Mouse (Mus musculus): ENCODE data around the gene Rad9b. TPM values are rescaled to one million over a fixed set of nuclear protein-coding genes. Genes with fewer than 3 reads are reported as not detected.

The Rad9b gene
- total and polyA plus RNA-seq, 3 experiments: 9.0 to 10.4 (median 10.3) TPM

DNA sequence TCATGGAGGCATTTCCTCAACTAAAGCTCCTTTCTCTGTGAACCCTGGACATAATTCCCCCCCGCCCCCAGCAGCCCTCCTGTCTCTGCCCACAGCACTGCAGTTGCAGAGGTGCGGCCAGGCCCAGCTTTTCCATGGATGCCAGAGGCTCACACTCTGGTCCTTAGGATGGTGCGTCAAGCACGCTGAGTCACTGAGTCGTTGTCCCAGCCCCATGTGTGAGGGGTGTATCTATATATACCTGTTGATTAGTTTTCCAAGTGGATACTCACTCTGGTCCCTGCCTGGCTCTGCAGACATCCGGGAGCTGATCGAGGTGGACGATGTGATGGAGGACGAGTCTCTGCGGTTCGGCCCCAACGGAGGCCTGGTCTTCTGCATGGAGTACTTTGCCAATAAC, 24.1 kb upstream of the Rad9b start:
- H3K79me2 ChIP-seq (replicated peaks; ENCODE audit: control insufficient read depth, extremely low read depth, insufficient read depth, poor library complexity, severe bottlenecking): peaks cover 8% of the 10 kb centered on the region
- dilution Hi-C loops (cut with MboI; ENCODE audit: extremely low pct_ligation_motif_present, extremely low pct_unique_long_range_greater_than_20kb, low sequenced_read_pairs) (no loop called here), in situ Hi-C loops (cut with MboI; ENCODE audit: low pct_ligation_motif_present, low pct_unique_long_range_greater_than_20kb, low sequenced_read_pairs) (no loop called here)
- peaks cover 35 to 77% of the 10 kb centered on the region in 2 experiments for H3K36me3 ChIP-seq (replicated peaks in 1 of 2; ENCODE audit: control insufficient read depth in 1 of 2, insufficient read depth in 1 of 2, low read length in 1 of 2)
- no peak overlapping the region for H3K27ac ChIP-seq (ENCODE audit: insufficient read depth, low read depth)
- no peak overlapping the region for H3K9ac ChIP-seq (ENCODE audit: insufficient read depth, low read depth)
- H3K4me3 ChIP-seq (replicated peaks in 1 of 3; ENCODE audit: low read depth in 2 of 3, low read length in 2 of 3, poor library complexity in 1 of 3): no peak overlapping the region
- H3K9me3 ChIP-seq (replicated peaks; ENCODE audit: low read length): no peaks in the 10 kb centered on the region
- DNase-seq (ENCODE audit: extremely low read depth): no peak
- TF ChIP-seq GABPA (IDR thresholded peaks at IDR 0.05; ENCODE audit: insufficient replicate concordance, low read depth, low read length) (no peak), MAZ (IDR thresholded peaks at IDR 0.05; ENCODE audit: low read depth, low read length) (no peak), TBP (conservative IDR thresholded peaks at IDR 0.05; ENCODE audit: low read depth, low read length) (no peak), E2F4 (IDR thresholded peaks at IDR 0.05; ENCODE audit: insufficient replicate concordance, low read depth, low read length) (no peak), NRF1 (IDR thresholded peaks at IDR 0.05; ENCODE audit: low read depth, low read length) (no peak), CHD1 (IDR thresholded peaks at IDR 0.05; ENCODE audit: low read depth, low read length) (no peak), ELF1 (IDR thresholded peaks at IDR 0.05; ENCODE audit: low read depth, low read length) (no peak), BHLHE40 (IDR thresholded peaks at IDR 0.05; ENCODE audit: low read depth, low read length) (no peak)
- H3K4me2 ChIP-seq (ENCODE audit: insufficient read depth, low read depth, poor library complexity, severe bottlenecking): no peak overlapping the region
- H3K27me3 ChIP-seq (replicated peaks): no peaks in the 10 kb centered on the region
- H3K4me1 ChIP-seq (ENCODE audit: control insufficient read depth in 1 of 2, insufficient read depth in 2 of 2): peaks cover 4 to 12% of the 10 kb centered on the region in 2 experiments; a peak in 3 of 4 replicates

DNA sequence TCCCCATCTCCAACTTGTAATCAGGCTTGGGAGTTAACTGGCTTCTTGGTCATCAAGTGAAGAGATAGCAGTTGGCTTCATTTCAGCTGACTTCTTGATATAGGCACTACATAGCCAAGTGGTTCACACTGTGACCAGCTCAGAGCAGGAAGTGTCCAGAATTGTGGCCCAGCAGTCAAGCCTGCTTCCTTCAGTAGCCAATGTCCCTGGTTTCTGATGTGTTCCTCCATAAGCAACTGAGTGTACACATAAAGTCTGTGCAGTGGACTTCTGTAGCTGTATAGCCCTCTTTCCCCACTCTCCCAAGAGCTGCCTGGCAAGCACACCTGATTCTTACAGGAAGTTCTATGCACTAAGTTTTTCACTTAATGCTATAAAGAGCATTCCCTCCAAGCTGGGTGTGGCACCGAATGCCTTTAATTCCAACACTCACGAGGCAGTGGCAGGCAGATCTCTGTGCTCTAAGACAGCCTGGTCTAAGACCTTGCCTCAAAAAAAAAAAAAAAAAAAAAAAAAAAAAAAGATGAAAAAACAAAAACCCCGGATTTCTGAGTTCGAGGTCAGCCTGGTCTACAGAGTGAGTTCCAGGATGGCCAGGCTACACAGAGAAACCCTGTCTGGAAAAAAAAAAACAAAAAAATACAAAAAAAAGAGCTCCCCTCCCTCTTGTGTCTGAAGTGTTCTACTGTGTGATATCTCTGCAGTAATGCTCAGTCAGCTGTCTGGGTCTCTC, 23.2 kb upstream of the Rad9b start:
- H3K4me2 ChIP-seq (ENCODE audit: insufficient read depth, low read depth, poor library complexity, severe bottlenecking): no peak overlapping the region
- peaks cover 4 to 12% of the 10 kb centered on the region in 2 experiments; a peak in 3 of 4 replicates for H3K4me1 ChIP-seq (ENCODE audit: control insufficient read depth in 1 of 2, insufficient read depth in 2 of 2)
- in situ Hi-C loops (cut with MboI; ENCODE audit: low pct_ligation_motif_present, low pct_unique_long_range_greater_than_20kb, low sequenced_read_pairs): no loop called here
- no peaks in the 10 kb centered on the region for H3K27me3 ChIP-seq (replicated peaks)
- peaks cover 14% of the 10 kb centered on the region for H3K79me2 ChIP-seq (replicated peaks; ENCODE audit: control insufficient read depth, extremely low read depth, insufficient read depth, poor library complexity, severe bottlenecking)
- no peak for DNase-seq (ENCODE audit: extremely low read depth)
- H3K9me3 ChIP-seq (replicated peaks; ENCODE audit: low read length): no peaks in the 10 kb centered on the region
- H3K9ac ChIP-seq (ENCODE audit: insufficient read depth, low read depth): no peak overlapping the region
- H3K36me3 ChIP-seq (replicated peaks in 1 of 2; ENCODE audit: control insufficient read depth in 1 of 2, insufficient read depth in 1 of 2, low read length in 1 of 2): peaks cover 33 to 71% of the 10 kb centered on the region in 2 experiments
- H3K4me3 ChIP-seq (replicated peaks in 1 of 3; ENCODE audit: low read depth in 2 of 3, low read length in 2 of 3, poor library complexity in 1 of 3): no peak overlapping the region
- TF ChIP-seq ZC3H11A (IDR thresholded peaks at IDR 0.05; ENCODE audit: low read depth, low read length) (no peak), ZKSCAN1 (IDR thresholded peaks at IDR 0.05; ENCODE audit: borderline replicate concordance, low read depth, low read length) (no peak), MAZ (IDR thresholded peaks at IDR 0.05; ENCODE audit: low read depth, low read length) (no peak), CTCF (conservative IDR thresholded peaks at IDR 0.05 in 1 of 2, IDR thresholded peaks at IDR 0.05 in 1 of 2; ENCODE audit: low read depth in 2 of 2, low read length in 2 of 2) (no peak), MAX (IDR thresholded peaks at IDR 0.05; ENCODE audit: low read length) (no peak), UBTF (IDR thresholded peaks at IDR 0.05; ENCODE audit: low read depth, low read length) (no peak), GABPA (IDR thresholded peaks at IDR 0.05; ENCODE audit: insufficient replicate concordance, low read depth, low read length) (no peak), MXI1 (IDR thresholded peaks at IDR 0.05; ENCODE audit: low read depth, low read length) (no peak), ELF1 (IDR thresholded peaks at IDR 0.05; ENCODE audit: low read depth, low read length) (no peak), TBP (conservative IDR thresholded peaks at IDR 0.05; ENCODE audit: low read depth, low read length) (no peak), PAX5 (IDR thresholded peaks at IDR 0.05; ENCODE audit: low read length) (no peak), NELFE (IDR thresholded peaks at IDR 0.05; ENCODE audit: low read depth, low read length) (no peak), E2F4 (IDR thresholded peaks at IDR 0.05; ENCODE audit: insufficient replicate concordance, low read depth, low read length) (no peak)
- dilution Hi-C loops (cut with MboI; ENCODE audit: extremely low pct_ligation_motif_present, extremely low pct_unique_long_range_greater_than_20kb, low sequenced_read_pairs): no loop called here
- no peak overlapping the region for H3K27ac ChIP-seq (ENCODE audit: insufficient read depth, low read depth)
